Mouse (Mus musculus): ENCODE data around the gene Mical3.

Mical3 gene

DNA sequence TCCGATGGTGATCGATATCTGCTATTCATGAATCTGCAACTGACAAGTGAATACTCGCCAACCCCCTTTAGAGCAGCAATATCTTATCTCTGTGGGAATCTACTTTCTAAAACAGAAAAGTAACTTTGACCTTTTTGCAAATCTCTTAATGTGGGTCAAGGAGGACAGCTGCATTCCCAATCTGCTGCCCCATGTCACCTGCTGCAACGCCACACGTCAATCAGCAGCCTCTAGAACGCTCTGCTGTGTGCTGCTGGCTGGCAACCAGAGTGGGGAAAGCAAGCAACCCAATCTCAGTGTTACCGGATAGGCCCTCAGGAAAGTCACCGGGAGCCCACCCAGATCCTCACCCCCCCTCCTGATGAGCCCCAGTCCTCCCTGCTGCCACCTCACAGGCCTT lies 79.4 kb downstream of the Mical3 start:
- DNase-seq (ENCODE audit: low spot score): no peak

- no peak for DNase-seq (ENCODE audit: low spot score)
These were observed 82.1 kb downstream of the Mical3 start for GRCm38 (mm10) chr6:121048696-121049095.

DNA sequence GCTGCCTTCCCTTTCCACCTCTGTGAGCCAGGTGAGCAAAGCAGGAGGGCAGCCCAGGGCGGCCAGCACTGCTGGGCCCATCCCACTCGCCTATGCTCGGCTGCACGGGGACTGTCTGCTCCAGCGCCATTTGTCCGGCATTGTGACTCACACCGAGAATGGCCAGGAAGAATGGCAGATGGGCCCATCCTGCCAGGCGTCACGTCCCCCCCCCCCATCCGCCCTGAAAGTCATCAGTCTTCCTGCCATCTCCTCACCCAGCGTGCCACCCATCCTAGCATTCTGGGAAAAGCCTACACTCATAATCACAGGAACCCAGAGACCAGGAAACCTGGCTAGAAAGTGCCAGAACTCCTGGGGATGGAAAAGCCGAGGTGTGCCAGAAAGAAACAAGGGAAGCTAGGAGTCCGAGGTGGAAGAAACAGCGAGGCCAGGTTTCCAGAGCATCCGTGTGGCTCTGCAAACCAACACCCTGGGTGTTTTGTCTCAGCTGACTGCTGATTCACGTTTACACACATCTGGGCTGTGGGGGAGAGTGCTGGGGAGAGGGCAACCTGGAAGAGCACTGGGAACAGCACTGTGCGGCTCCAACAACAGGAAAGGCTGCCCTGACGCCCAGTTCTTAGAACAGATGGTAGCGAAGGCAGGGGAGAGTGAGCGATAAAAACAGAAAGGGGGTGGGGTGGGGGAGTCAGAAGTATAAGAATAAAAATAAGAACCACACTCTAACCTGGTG lies 85.3 kb downstream of the Mical3 start:
- DNase-seq (ENCODE audit: low spot score): no peak

DNA sequence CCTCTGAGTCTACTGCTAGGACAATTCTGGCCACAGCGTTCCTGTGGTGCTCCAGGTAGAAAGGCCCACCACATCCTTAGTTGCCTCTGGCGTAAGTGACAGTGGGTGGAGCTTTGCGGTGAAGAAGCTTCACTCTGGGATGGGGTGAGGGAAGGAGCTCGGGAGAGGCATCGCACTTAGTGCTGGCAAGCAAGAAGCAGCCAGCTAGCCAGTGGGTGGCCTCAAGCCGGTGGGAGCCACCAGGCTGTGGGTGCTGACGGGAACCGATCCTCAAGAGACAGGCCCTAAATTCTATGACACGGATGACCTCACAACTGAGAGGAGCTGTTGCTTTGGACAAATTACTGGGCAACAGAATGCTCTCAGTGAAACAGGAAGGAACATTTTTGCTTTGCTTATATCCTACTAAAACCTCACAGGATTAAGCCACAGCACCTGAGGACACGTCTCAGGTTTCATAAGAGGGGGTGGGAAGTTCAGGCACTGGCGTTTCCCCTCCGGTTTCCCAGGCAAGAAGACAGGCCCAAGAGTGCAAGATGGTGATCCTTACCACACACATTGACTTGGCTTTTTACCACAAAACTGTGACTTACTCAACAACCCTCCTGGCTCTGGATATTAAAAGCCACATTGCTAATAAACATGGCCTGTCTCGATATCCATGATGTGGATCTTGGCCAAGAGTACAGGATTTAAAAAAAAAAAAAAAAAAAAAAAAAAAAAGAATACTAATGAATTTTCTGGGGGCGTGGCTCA lies 87.2 kb downstream of the Mical3 start:
- DNase-seq (ENCODE audit: low spot score): no peak

DNA sequence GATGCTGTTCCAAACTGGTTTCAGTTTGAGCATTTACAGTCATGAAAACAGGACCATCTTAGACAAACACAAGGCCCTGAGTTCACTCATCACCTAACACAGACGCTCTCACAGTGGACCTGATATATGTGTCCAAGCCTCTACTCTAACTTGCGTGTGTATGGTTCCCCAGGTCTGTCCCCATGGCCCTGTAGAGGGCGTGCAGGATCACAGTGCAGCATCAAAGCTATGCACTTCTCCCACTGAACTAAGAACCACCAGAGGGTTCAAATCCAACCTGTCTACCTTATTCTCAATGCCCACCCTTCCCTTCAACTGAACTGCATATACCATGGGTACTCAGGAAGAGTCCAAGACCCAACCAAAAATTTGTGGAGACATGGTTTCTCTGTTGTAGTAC lies 91.1 kb downstream of the Mical3 start:
- DNase-seq (ENCODE audit: low spot score): no peak

- DNase-seq (ENCODE audit: low spot score): no peak
These were observed 91.5 kb downstream of the Mical3 start for GRCm38 (mm10) chr6:121039286-121039685.

GRCm38 (mm10) chr6:121037086-121037485 lies 93.7 kb downstream of the Mical3 start:
- no peak for DNase-seq (ENCODE audit: low spot score)

- no peak for DNase-seq (ENCODE audit: low spot score)
These were observed 94.9 kb downstream of the Mical3 start for GRCm38 (mm10) chr6:121035929-121036328.

- no peak for DNase-seq (ENCODE audit: low spot score)
These were observed 95.5 kb downstream of the Mical3 start for GRCm38 (mm10) chr6:121035268-121035667.

GRCm38 (mm10) chr6:121033250-121033649 lies 97.5 kb downstream of the Mical3 start:
- DNase-seq (ENCODE audit: low spot score): no peak

DNA sequence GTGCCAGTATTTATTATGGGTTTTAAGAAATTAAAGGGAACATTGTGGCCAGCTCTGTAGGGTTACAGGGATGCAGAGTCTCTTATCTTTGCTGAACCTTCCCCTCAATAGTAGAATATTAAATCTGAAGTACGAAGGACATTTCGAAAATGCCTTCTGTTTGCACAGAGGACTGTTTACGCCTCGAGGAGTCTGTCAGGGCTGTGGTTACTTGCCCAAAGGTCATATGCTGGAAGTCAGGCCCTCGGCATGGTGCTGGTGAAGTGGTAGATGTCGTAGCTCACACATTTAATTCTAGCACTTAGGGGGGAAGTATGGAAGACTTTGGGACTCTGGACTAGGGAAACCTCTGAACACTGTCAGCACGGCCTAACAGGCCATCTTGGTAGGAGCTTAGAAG lies 99.4 kb downstream of the Mical3 start:
- DNase-seq (ENCODE audit: low spot score): no peak

- DNase-seq (ENCODE audit: low spot score): peak; percentile 59
These were observed 100.8 kb downstream of the Mical3 start for GRCm38 (mm10) chr6:121029897-121030589.

- no peak for DNase-seq (ENCODE audit: low spot score)
These were observed 102.3 kb downstream of the Mical3 start for GRCm38 (mm10) chr6:121028514-121028913.

DNA sequence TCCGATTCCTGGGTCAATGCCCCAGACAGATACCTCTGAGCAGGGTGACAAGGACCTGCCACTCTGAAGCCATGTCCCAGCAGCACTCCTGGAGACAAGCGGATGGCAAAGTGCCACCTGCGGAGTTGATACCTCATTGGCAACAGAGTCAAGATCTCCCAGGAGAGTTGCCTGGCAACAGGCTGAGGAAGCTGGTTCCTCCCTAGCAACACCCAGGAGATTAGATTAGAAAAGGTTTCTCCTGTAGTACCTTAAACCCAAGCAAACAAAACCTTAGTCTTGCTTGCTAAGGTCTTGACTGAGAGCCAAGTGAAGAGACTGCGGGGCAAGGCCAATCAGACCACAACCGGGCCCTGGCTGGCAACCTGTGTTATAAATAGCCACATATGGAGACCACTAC lies 103.5 kb downstream of the Mical3 start:
- no peak for DNase-seq (ENCODE audit: low spot score)

DNA sequence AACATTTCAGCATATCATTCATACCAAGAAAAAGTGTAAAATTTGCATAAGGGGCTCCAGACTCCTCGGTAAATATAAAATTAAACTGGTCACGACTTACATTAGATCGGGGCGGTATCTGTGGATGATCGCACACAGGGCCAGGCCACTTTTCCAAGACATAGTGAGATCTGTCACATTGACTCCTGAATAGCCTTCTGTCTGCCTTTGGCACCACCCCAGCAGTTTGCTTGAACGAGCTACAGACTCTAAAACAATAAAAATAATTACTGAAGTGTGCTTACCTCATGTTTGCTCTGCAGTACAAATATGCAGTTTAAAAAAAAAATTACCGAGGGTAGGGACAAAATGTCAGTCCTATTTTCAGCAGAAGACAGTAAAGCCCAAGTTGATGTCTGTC lies 103.9 kb downstream of the Mical3 start:
- no peak for DNase-seq (ENCODE audit: low spot score)

DNA sequence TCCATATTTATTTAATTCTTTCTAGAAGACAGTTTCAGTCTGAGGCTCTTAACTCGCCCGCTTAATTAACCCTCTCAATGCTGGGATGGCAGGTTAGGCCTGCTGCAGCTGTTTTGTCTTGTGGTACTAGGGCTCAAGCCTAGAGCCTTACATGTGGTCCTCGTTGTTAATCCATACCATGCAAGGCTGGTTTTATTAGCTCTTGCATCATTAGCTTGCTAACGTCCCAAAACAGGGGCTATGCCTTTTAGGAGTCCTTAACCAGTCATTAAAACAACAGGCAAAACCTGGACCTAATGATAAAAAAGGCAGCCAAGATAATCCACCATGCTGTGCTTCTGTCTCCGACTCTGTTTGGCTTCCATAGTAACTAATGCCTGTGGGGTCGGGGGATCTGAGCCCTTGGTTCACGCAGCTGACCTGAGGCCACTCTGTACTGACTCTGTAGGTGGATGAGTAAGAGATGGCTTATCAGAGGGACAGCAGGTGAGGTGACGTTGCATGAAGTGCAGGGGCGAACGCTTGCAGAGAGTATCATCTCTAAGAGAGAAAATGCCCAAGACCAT lies 104.7 kb downstream of the Mical3 start:
- no peak for DNase-seq (ENCODE audit: low spot score)

DNA sequence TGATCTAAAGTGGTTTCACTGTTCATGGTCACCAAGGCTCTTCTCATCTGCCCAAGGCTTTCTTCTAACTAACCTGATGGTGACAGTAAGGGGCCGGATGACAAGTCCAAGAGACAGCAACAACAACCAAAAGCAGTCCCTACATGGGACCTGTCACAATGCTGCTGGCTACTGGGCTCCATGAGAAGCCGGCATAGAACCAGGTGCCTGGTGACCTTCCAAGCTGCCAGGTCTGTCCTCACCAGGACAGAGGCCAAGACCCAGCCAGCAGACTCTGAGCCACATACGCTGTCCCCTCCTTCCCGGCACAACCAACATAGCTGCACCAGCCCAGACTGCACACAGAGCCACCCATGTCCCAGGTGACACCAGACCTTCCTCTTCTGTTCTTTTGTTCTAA lies 112.7 kb downstream of the Mical3 start:
- no peak for DNase-seq (ENCODE audit: low spot score)

DNA sequence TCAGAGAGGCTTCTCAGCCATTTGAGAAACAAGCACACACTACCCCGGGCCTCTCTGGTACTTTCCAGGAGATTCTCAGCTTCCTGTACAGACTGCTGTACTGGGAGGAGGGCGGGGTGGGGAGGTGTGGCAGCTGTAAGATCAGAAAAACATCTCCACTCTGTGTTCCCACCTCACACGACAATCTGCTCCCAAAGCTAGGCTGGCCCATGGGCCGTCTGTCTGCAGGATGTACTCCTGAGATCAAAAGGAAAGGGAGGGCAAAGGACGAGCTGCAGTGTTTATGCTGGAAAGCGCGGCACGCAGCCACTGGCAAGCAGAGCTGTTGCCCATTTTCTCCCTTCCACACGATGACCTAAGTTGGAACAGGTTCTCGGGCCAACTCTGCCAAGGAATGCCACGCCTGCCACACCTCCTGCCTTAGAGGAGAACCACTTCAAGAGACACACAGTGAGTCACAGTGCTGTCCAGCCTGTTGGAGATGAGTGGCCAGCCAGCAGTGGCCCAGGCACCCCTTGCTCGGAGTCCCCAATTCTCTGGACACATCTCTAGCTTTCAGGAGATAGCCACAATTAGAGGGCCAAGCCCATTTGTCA lies 113.3 kb downstream of the Mical3 start:
- no peak for DNase-seq (ENCODE audit: low spot score)

- DNase-seq (ENCODE audit: low spot score): no peak
These were observed 114.7 kb downstream of the Mical3 start for GRCm38 (mm10) chr6:121016097-121016496.

DNA sequence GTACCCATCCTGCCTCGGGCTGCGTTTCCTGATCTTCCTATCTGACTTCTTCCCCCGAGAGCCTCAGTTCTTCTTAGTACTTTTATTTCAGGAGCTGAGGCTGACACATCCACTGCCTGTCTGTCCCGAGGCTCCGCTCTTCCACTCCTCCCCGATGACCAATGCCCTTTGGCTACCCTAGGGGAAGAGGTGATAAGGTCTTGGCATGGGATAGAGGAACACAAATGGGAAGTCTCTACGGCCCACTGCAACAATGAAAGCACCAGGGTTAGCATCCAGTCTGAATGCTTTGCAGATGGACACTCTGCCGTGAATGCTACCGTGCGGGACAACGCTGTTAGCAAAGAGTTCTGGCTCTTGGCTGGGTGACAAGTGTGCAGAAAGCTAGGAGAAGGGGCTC lies 116.5 kb downstream of the Mical3 start:
- DNase-seq (ENCODE audit: low spot score): no peak

DNA sequence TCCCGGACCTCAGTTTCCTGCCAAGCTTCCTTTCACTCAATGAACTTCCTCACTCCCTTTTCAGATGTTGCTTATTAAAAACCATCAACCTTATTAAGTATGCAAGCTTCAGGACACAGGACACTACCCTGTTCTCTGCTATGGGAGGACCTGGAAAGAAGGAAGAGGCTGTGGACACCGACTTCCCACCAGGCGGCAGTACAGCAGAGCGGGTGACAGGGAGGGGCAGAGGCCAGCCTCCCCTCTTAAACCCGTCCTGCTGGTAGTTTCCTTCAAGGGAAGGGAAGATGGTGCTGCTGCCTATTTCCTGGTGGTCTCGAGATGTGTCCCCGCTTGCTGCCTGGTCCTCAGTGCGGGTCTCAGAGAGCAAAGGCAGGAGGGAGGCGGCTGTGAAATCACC lies 117.0 kb downstream of the Mical3 start:
- no peak for DNase-seq (ENCODE audit: low spot score)

DNA sequence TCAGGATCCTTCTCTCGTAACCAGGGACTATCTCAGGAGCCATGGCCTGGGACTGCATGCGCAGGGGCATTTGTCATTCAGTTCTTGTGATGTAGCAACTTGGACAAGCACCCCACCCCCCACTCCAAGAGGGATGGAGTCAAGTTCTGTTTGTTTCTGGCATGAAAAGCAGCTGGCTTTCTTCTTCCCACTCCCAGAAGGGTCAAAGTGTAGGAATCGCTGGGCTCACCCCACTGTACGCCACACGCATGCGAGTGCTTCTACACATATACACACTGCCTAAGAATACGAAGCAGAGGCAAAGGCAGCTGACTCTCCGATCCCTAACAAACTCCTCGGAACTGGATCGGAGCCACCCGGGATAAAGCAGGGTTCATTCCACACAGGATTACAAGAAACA lies 119.1 kb downstream of the Mical3 start:
- DNase-seq (ENCODE audit: low spot score): no peak
